Mouse (Mus musculus) 3134 (cell line): ENCODE results near the gene Gm47995.
"Not testable (repeated sequence)": the region's sequence is repeated elsewhere in the genome, so short reads cannot be mapped to it uniquely, and the experiment has no call there.

Experiments
- DNase-seq: peaks from one replicate; pipeline ENCODE4 v3.0.0-alpha.2; 2011; ENCODE audit warnings: low spot score; ENCODE audit not compliant: insufficient read length; ENCODE audit errors: extremely low read depth

Gene Gm47995

GRCm38 (mm10) chr1:151198120-151198519 is at the start of gene Gm47995:
Gene Gm47995 (plus strand): TSS chr1:151198448.
- not testable (repeated sequence) for DNase-seq

- DNase-seq: no peak
These were observed 48.0 kb upstream of the Gm47995 start for GRCm38 (mm10) chr1:151150211-151150610.

GRCm38 (mm10) chr1:151151089-151151488 is 47.2 kb upstream of the Gm47995 start:
- DNase-seq: no peak

GRCm38 (mm10) chr1:151153056-151153652 is 45.1 kb upstream of the Gm47995 start:
- DNase-seq: no peak

- DNase-seq: not testable (repeated sequence)
These were observed 44.1 kb upstream of the Gm47995 start for GRCm38 (mm10) chr1:151154131-151154530.

GRCm38 (mm10) chr1:151156129-151156528 is 42.1 kb upstream of the Gm47995 start:
- DNase-seq: no peak

- no peak for DNase-seq
These were observed 41.2 kb upstream of the Gm47995 start for GRCm38 (mm10) chr1:151156777-151157632.

GRCm38 (mm10) chr1:151157963-151158856 is 40.0 kb upstream of the Gm47995 start:
- DNase-seq: no peak

- DNase-seq: no peak
These were observed 39.3 kb upstream of the Gm47995 start for GRCm38 (mm10) chr1:151158857-151159510.

GRCm38 (mm10) chr1:151166031-151166430 is 32.2 kb upstream of the Gm47995 start:
- no peak for DNase-seq

GRCm38 (mm10) chr1:151167297-151168047 is 30.8 kb upstream of the Gm47995 start:
- DNase-seq: no peak

- no peak for DNase-seq
These were observed 29.6 kb upstream of the Gm47995 start for GRCm38 (mm10) chr1:151168637-151169036.

GRCm38 (mm10) chr1:151171572-151172461 is 26.4 kb upstream of the Gm47995 start:
- peak; percentile 41 for DNase-seq

GRCm38 (mm10) chr1:151177030-151177936 is 21.0 kb upstream of the Gm47995 start:
- DNase-seq: no peak

- DNase-seq: no peak
These were observed 20.3 kb upstream of the Gm47995 start for GRCm38 (mm10) chr1:151177937-151178271.

- no peak for DNase-seq
These were observed 19.7 kb upstream of the Gm47995 start for GRCm38 (mm10) chr1:151178505-151179083.

- no peak for DNase-seq
These were observed 18.1 kb upstream of the Gm47995 start for GRCm38 (mm10) chr1:151180167-151180566.

GRCm38 (mm10) chr1:151182266-151182665 is 16.0 kb upstream of the Gm47995 start, which contains the start of gene Gm47985:
Gene Gm47985 (plus strand): TSS chr1:151182537.
- DNase-seq: not testable (repeated sequence)
